Mouse (Mus musculus) R1 (cell line): ENCODE results near the gene Phf21a.
A peak's percentile ranks its signal among the peaks of the same experiment; 100 is the strongest.
"Not testable (repeated sequence)": the region's sequence is repeated elsewhere in the genome, so short reads cannot be mapped to it uniquely, and the experiment has no call there.

Source experiments
- DNase-seq: peaks from one replicate; pipeline ENCODE4 v3.0.0-alpha.2; 2018; ENCODE audit warnings: low read depth, low spot score

Gene Phf21a

GRCm38 (mm10) chr2:92082196-92082595, 10.7 kb upstream of the Phf21a start:
- no peak for DNase-seq

GRCm38 (mm10) chr2:92085721-92086120, 7.2 kb upstream of the Phf21a start:
- no peak for DNase-seq

- no peak for DNase-seq
Observed at GRCm38 (mm10) chr2:92087065-92087464, 5.9 kb upstream of the Phf21a start.

- no peak for DNase-seq
Observed at GRCm38 (mm10) chr2:92089782-92090181, 3.1 kb upstream of the Phf21a start.

- DNase-seq = not testable (repeated sequence)
Observed at GRCm38 (mm10) chr2:92093503-92093902, 586 bp downstream of the Phf21a start.

- DNase-seq = no peak
Observed at GRCm38 (mm10) chr2:92094078-92094477, 1.2 kb downstream of the Phf21a start.

- DNase-seq = no peak
Observed at GRCm38 (mm10) chr2:92100768-92101167, 7.9 kb downstream of the Phf21a start.

GRCm38 (mm10) chr2:92124523-92124922, 31.6 kb downstream of the Phf21a start:
- DNase-seq = no peak

GRCm38 (mm10) chr2:92125330-92125729, 32.4 kb downstream of the Phf21a start:
- DNase-seq = no peak

GRCm38 (mm10) chr2:92130071-92130470, 37.2 kb downstream of the Phf21a start:
- no peak for DNase-seq

GRCm38 (mm10) chr2:92138736-92139135, 45.8 kb downstream of the Phf21a start:
- DNase-seq = no peak

- DNase-seq = no peak
Observed at GRCm38 (mm10) chr2:92139365-92139764, 46.4 kb downstream of the Phf21a start.

GRCm38 (mm10) chr2:92140383-92140782, 47.5 kb downstream of the Phf21a start:
- DNase-seq = peak; percentile 51

GRCm38 (mm10) chr2:92141073-92141472, 48.2 kb downstream of the Phf21a start:
- no peak for DNase-seq

GRCm38 (mm10) chr2:92143932-92144331, 51.0 kb downstream of the Phf21a start:
- DNase-seq = peak; percentile 100

GRCm38 (mm10) chr2:92147925-92148750, 55.2 kb downstream of the Phf21a start:
- DNase-seq = peak; percentile 72

- DNase-seq = no peak
Observed at GRCm38 (mm10) chr2:92164291-92164690, 71.4 kb downstream of the Phf21a start.

- DNase-seq = no peak
Observed at GRCm38 (mm10) chr2:92166950-92167349, 74.0 kb downstream of the Phf21a start.

GRCm38 (mm10) chr2:92171046-92171643, 78.2 kb downstream of the Phf21a start:
- DNase-seq = peak; percentile 26

- no peak for DNase-seq
Observed at GRCm38 (mm10) chr2:92172300-92172699, 79.4 kb downstream of the Phf21a start.

- no peak for DNase-seq
Observed at GRCm38 (mm10) chr2:92173186-92173585, 80.3 kb downstream of the Phf21a start.

GRCm38 (mm10) chr2:92174265-92174664, 81.3 kb downstream of the Phf21a start:
- DNase-seq = no peak

- DNase-seq = no peak
Observed at GRCm38 (mm10) chr2:92175002-92175401, 82.1 kb downstream of the Phf21a start.
